Mouse (Mus musculus) testis, postnatal 10 days (tissue): ENCODE measurements around the gene Cyp2d26.

Experiments used
- DNase-seq: peaks from one replicate; pipeline ENCODE4 v3.0.0; 2021; ENCODE audit warnings: low spot score

Cyp2d26 gene

GRCm38 (mm10) chr15:82763631-82764420 is 30.3 kb downstream of the Cyp2d26 start, which contains the start of gene Cyp2d40:
Gene Cyp2d40 (minus strand): TSS chr15:82764183.
- DNase-seq: no peak

GRCm38 (mm10) chr15:82748141-82748540 is 46.0 kb downstream of the Cyp2d26 start:
- DNase-seq: no peak

- no peak for DNase-seq
Observed at GRCm38 (mm10) chr15:82747516-82747915, 46.6 kb downstream of the Cyp2d26 start.
